Mouse (Mus musculus) embryonic facial prominence, embryonic 13.5 days (tissue): ENCODE data around the gene B3galt1. TPM values are rescaled to one million over a fixed set of nuclear protein-coding genes. Genes with fewer than 3 reads are reported as not detected.

Experiments used
- ATAC-seq: fragments of 200-750 bp; cut with Nextera tagmentation; 2 replicates; pipeline ENCODE4 v1.8.0; 2017; ENCODE audit warnings: low read depth; ENCODE audit not compliant: insufficient number of reproducible peaks, insufficient read depth, low FRiP score, low TSS enrichment
- H3K27ac ChIP-seq: fragments of 300-500 bp; sonication (generic); 2 replicates; pipeline ENCODE4 v1.5.1; 2015; ENCODE audit warnings: moderate library complexity, mild to moderate bottlenecking, inconsistent platforms
- H3K27me3 ChIP-seq: fragments of 300-500 bp; sonication (generic); 2 replicates; pipeline ENCODE4 v1.6.1; 2015; ENCODE audit warnings: mild to moderate bottlenecking, inconsistent platforms
- H3K36me3 ChIP-seq: fragments of 300-500 bp; sonication (generic); 2 replicates; pipeline ENCODE4 v1.6.1; 2015; ENCODE audit warnings: mild to moderate bottlenecking, inconsistent platforms
- H3K4me1 ChIP-seq: fragments of 300-500 bp; sonication (generic); 2 replicates; pipeline ENCODE4 v1.6.1; 2015; ENCODE audit warnings: inconsistent platforms
- H3K4me2 ChIP-seq: fragments of 300-500 bp; sonication (generic); 2 replicates; pipeline ENCODE4 v1.6.1; 2015; ENCODE audit warnings: moderate library complexity, mild to moderate bottlenecking, inconsistent platforms
- H3K4me3 ChIP-seq: fragments of 300-500 bp; sonication (generic); 2 replicates; pipeline ENCODE4 v1.5.1; 2015; ENCODE audit warnings: mild to moderate bottlenecking, inconsistent platforms
- H3K9ac ChIP-seq: fragments of 300-500 bp; sonication (generic); 2 replicates; pipeline ENCODE4 v1.6.1; 2015; ENCODE audit warnings: mild to moderate bottlenecking, inconsistent platforms
- H3K9me3 ChIP-seq: fragments of 300-500 bp; sonication (generic); 2 replicates; pipeline ENCODE4 v1.6.1; 2016; ENCODE audit warnings: inconsistent platforms
- whole genome bisulfite sequencing: fragments of 180-500 bp; shearing (Covaris S2); methylation state at CpG from one replicate; pipeline ENCODE4 v1.1.7; 2015; ENCODE audit warnings: mixed read lengths; 5-methylcytosine and 5-hydroxymethylcytosine counted together
- polyA plus RNA-seq: library from polyadenylated mRNA; unstranded; fragments of >200 nt; fragmentation: Nextera tagmentation; extraction: Ambion mirVana; gene quantifications from 2 replicates; pipeline ENCODE4 v1.2.1, GENCODE M21; 2015

Gene B3galt1
- polyA plus RNA-seq, 1 experiment from 2014 or later: 8.5 TPM

GRCm38 (mm10) chr2:67590408-67590807, 24.7 kb downstream of the B3galt1 start:
- Histone ChIP-seq H3K4me2 (no peak overlapping the region), H3K9ac (no peak overlapping the region), H3K36me3 (no peaks in the 10 kb centered on the region), H3K27me3 (no peaks in the 10 kb centered on the region), H3K27ac (no peak overlapping the region), H3K9me3 (no peaks in the 10 kb centered on the region), H3K4me3 (no peak overlapping the region), H3K4me1 (no peaks in the 10 kb centered on the region)
- ATAC-seq: no peak

GRCm38 (mm10) chr2:67591831-67592629, 26.4 kb downstream of the B3galt1 start:
- no peaks in the 10 kb centered on the region for H3K36me3 ChIP-seq
- no peaks in the 10 kb centered on the region for H3K27me3 ChIP-seq
- H3K4me3 ChIP-seq: no peak overlapping the region
- H3K4me1 ChIP-seq: no peaks in the 10 kb centered on the region
- H3K9ac ChIP-seq: no peak overlapping the region
- H3K4me2 ChIP-seq: no peak overlapping the region
- H3K9me3 ChIP-seq: no peaks in the 10 kb centered on the region
- ATAC-seq: no peak
- 80% methylated on average over 7 of the region's 7 CpGs for WGBS
- H3K27ac ChIP-seq: no peak overlapping the region

GRCm38 (mm10) chr2:67622902-67623301, 57.2 kb downstream of the B3galt1 start:
- H3K9me3 ChIP-seq: no peaks in the 10 kb centered on the region
- no peak for ATAC-seq
- no peak overlapping the region for H3K4me3 ChIP-seq
- H3K36me3 ChIP-seq: no peaks in the 10 kb centered on the region
- no peaks in the 10 kb centered on the region for H3K27me3 ChIP-seq
- H3K4me2 ChIP-seq: no peak overlapping the region
- H3K27ac ChIP-seq: no peak overlapping the region
- H3K9ac ChIP-seq: no peak overlapping the region
- H3K4me1 ChIP-seq: no peaks in the 10 kb centered on the region

GRCm38 (mm10) chr2:67627667-67628066, 62.0 kb downstream of the B3galt1 start:
- Histone ChIP-seq H3K36me3 (no peaks in the 10 kb centered on the region), H3K4me2 (no peak overlapping the region), H3K9me3 (no peaks in the 10 kb centered on the region), H3K27me3 (no peaks in the 10 kb centered on the region), H3K4me1 (no peaks in the 10 kb centered on the region), H3K4me3 (no peak overlapping the region), H3K9ac (no peak overlapping the region), H3K27ac (no peak overlapping the region)
- WGBS: 66% methylated on average over 3 of the region's 3 CpGs
- no peak for ATAC-seq

GRCm38 (mm10) chr2:67628289-67628688, 62.6 kb downstream of the B3galt1 start:
- 72% methylated on average over 3 of the region's 3 CpGs for WGBS
- no peak overlapping the region for H3K27ac ChIP-seq
- no peaks in the 10 kb centered on the region for H3K27me3 ChIP-seq
- H3K4me3 ChIP-seq: no peak overlapping the region
- no peak overlapping the region for H3K4me2 ChIP-seq
- no peak for ATAC-seq
- H3K4me1 ChIP-seq: no peaks in the 10 kb centered on the region
- H3K9me3 ChIP-seq: no peaks in the 10 kb centered on the region
- H3K9ac ChIP-seq: no peak overlapping the region
- no peaks in the 10 kb centered on the region for H3K36me3 ChIP-seq

- Histone ChIP-seq H3K9ac (no peak overlapping the region), H3K36me3 (no peaks in the 10 kb centered on the region), H3K27me3 (no peaks in the 10 kb centered on the region), H3K4me2 (no peak overlapping the region), H3K4me1 (no peaks in the 10 kb centered on the region), H3K9me3 (no peaks in the 10 kb centered on the region), H3K27ac (no peak overlapping the region), H3K4me3 (no peak overlapping the region)
- no peak for ATAC-seq
- 77% methylated on average over 3 of the region's 3 CpGs for WGBS
These were observed 89.2 kb downstream of the B3galt1 start for GRCm38 (mm10) chr2:67654847-67655246.

- Histone ChIP-seq H3K27me3 (no peaks in the 10 kb centered on the region), H3K9ac (no peak overlapping the region), H3K27ac (no peak overlapping the region), H3K9me3 (no peaks in the 10 kb centered on the region), H3K4me3 (no peak overlapping the region), H3K36me3 (no peaks in the 10 kb centered on the region), H3K4me2 (no peak overlapping the region), H3K4me1 (no peaks in the 10 kb centered on the region)
- no peak for ATAC-seq
- 78% methylated on average over 4 of the region's 4 CpGs for WGBS
These were observed 91.7 kb downstream of the B3galt1 start for GRCm38 (mm10) chr2:67657372-67657771.

- no peak overlapping the region for H3K9ac ChIP-seq
- H3K36me3 ChIP-seq: no peaks in the 10 kb centered on the region
- no peaks in the 10 kb centered on the region for H3K4me1 ChIP-seq
- no peaks in the 10 kb centered on the region for H3K9me3 ChIP-seq
- no peak overlapping the region for H3K27ac ChIP-seq
- no peak for ATAC-seq
- H3K4me3 ChIP-seq: no peak overlapping the region
- H3K4me2 ChIP-seq: no peak overlapping the region
- WGBS: 80% methylated on average over 1 of the region's 1 CpGs
- H3K27me3 ChIP-seq: no peaks in the 10 kb centered on the region
These were observed 92.4 kb downstream of the B3galt1 start for GRCm38 (mm10) chr2:67658091-67658490.

- H3K27ac ChIP-seq: no peak overlapping the region
- 85% methylated on average over 2 of the region's 2 CpGs for WGBS
These were observed 106.0 kb downstream of the B3galt1 start for GRCm38 (mm10) chr2:67671721-67672120.

GRCm38 (mm10) chr2:67677697-67678096, 112.0 kb downstream of the B3galt1 start:
- no peak overlapping the region for H3K9ac ChIP-seq
- H3K27me3 ChIP-seq: no peaks in the 10 kb centered on the region
- no peak overlapping the region for H3K4me2 ChIP-seq
- no peak overlapping the region for H3K27ac ChIP-seq
- no peaks in the 10 kb centered on the region for H3K4me1 ChIP-seq
- H3K36me3 ChIP-seq: no peaks in the 10 kb centered on the region
- no peaks in the 10 kb centered on the region for H3K9me3 ChIP-seq
- H3K4me3 ChIP-seq: no peak overlapping the region
- ATAC-seq: no peak
- 81% methylated on average over 4 of the region's 4 CpGs for WGBS

More at GRCm38 (mm10) chr2:67671721-67672120, 106.0 kb downstream of the B3galt1 start:
- no peak overlapping the region for H3K4me2 ChIP-seq
- no peak for ATAC-seq
- no peaks in the 10 kb centered on the region for H3K9me3 ChIP-seq
- no peak overlapping the region for H3K4me3 ChIP-seq
- H3K27me3 ChIP-seq: no peaks in the 10 kb centered on the region
- no peaks in the 10 kb centered on the region for H3K36me3 ChIP-seq
- no peak overlapping the region for H3K9ac ChIP-seq
- H3K4me1 ChIP-seq: no peaks in the 10 kb centered on the region

GRCm38 (mm10) chr2:67724249-67724648, 158.6 kb downstream of the B3galt1 start:
- H3K27ac ChIP-seq: no peak overlapping the region
- ATAC-seq: no peak
- no peaks in the 10 kb centered on the region for H3K27me3 ChIP-seq
- no peak overlapping the region for H3K9ac ChIP-seq
- H3K9me3 ChIP-seq: no peaks in the 10 kb centered on the region
- H3K4me3 ChIP-seq: no peak overlapping the region
- H3K4me1 ChIP-seq: no peaks in the 10 kb centered on the region
- 76% methylated on average over 5 of the region's 5 CpGs for WGBS
- no peak overlapping the region for H3K4me2 ChIP-seq
- H3K36me3 ChIP-seq: no peaks in the 10 kb centered on the region

- no peaks in the 10 kb centered on the region for H3K36me3 ChIP-seq
- H3K27ac ChIP-seq: no peak overlapping the region
- WGBS: 73% methylated on average over 2 of the region's 2 CpGs
- H3K9ac ChIP-seq: no peak overlapping the region
- ATAC-seq: no peak
- no peak overlapping the region for H3K4me2 ChIP-seq
- no peaks in the 10 kb centered on the region for H3K4me1 ChIP-seq
- no peaks in the 10 kb centered on the region for H3K9me3 ChIP-seq
- H3K27me3 ChIP-seq: no peaks in the 10 kb centered on the region
- H3K4me3 ChIP-seq: no peak overlapping the region
These were observed 165.1 kb downstream of the B3galt1 start for GRCm38 (mm10) chr2:67730771-67731170.
